Mouse (Mus musculus) G1E (cell line): ENCODE data around the gene Ppard.

Experiments
- CTCF ChIP-seq: IDR thresholded peaks from 2 replicates; pipeline ENCODE4 v1.5.1; 2012; ENCODE audit warnings: low read depth, low read length, inconsistent platforms, mixed read lengths
- GATA1 ChIP-seq: IDR thresholded peaks from 2 replicates; pipeline ENCODE4 v1.6.1; 2012; ENCODE audit warnings: borderline replicate concordance, low read length, inconsistent platforms, mixed read lengths
- POLR2AphosphoS5 ChIP-seq: IDR thresholded peaks from 2 replicates; pipeline ENCODE4 v1.6.1; 2012; ENCODE audit warnings: low read depth, low read length, inconsistent platforms; ENCODE audit not compliant: insufficient replicate concordance
- TAL1 ChIP-seq: conservative IDR thresholded peaks from 2 replicates; pipeline ENCODE4 v1.6.1; 2012; ENCODE audit warnings: low read depth, low read length, inconsistent platforms, mixed read lengths

- no peak for TF ChIP-seq CTCF
- TF ChIP-seq POLR2AphosphoS5 = no peak
- TF ChIP-seq TAL1 = no peak
- no peak for TF ChIP-seq GATA1
Measured at GRCm38 (mm10) chr17:28233091-28233731, 711 bp downstream of the Ppard start.
